Mouse (Mus musculus) myocyte (in vitro differentiated cells): ENCODE measurements at regions not wholly inside any gene's neighbourhood (a gene's known extent, or its start where the extent isn't known, plus 50 kb on each side); places are given as distances from the start of the nearest gene placed in this dataset.

Experiments
- SRF ChIP-seq: IDR thresholded peaks from one replicate; pipeline ENCODE4 v1.6.1; 2011; ENCODE audit warnings: low read depth; ENCODE audit not compliant: control insufficient read depth, insufficient read length
- TCF12 ChIP-seq: IDR thresholded peaks from one replicate; pipeline ENCODE4 v1.6.1; 2011; ENCODE audit warnings: mild to moderate bottlenecking, control low read depth; ENCODE audit not compliant: poor library complexity, insufficient read depth, severe bottlenecking

DNA sequence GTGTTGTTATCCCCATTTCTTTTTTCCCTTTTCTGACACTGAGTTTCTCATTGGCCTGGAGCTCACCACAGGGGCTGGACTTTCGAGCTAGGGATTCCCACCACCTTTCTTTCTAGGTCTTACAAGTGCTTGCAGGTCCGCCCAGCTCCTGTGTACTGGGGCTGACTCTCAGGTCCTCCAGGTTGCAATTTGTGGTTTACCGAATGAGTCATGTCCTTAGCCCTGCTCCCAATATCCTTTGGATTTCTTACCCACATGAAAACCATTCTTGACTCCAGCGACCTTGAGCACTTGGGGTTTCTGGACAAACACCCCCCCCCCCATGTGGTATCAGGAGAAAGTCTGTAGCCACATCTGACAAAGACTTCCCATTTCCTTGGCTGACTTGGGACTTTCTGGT is 167.3 kb downstream of the Vrk1 start:
- no peak for TF ChIP-seq TCF12
- TF ChIP-seq SRF, result no peak
